Mouse (Mus musculus) testis, adult 2 months (tissue): ENCODE data around the gene Tac2. TPM values are rescaled to one million over a fixed set of nuclear protein-coding genes. Genes with fewer than 3 reads are reported as not detected.

ENCODE experiments used
- H3K27ac ChIP-seq: fragments of 200-500 bp; 2 replicates; pipeline ENCODE4 v1.5.1; 2012; ENCODE audit warnings: low read depth, low read length; ENCODE audit not compliant: control insufficient read depth, insufficient read depth
- H3K27me3 ChIP-seq: fragments of 200-500 bp; 2 replicates; pipeline ENCODE4 v1.6.1; 2012; ENCODE audit warnings: mild to moderate bottlenecking, low read length, moderate library complexity; ENCODE audit not compliant: control insufficient read depth, insufficient read depth
- H3K36me3 ChIP-seq: fragments of 200-500 bp; 2 replicates; pipeline ENCODE4 v1.6.1; 2012; ENCODE audit warnings: mild to moderate bottlenecking, low read length; ENCODE audit not compliant: control insufficient read depth, insufficient read depth
- H3K4me1 ChIP-seq: fragments of 200-500 bp; 2 replicates; pipeline ENCODE4 v1.6.1; 2012; ENCODE audit warnings: low read length; ENCODE audit not compliant: control insufficient read depth, insufficient read depth
- H3K4me3 ChIP-seq: fragments of 200-500 bp; 2 replicates; pipeline ENCODE4 v1.5.1; 2012; ENCODE audit warnings: low read depth, mild to moderate bottlenecking, low read length, moderate library complexity, mixed read lengths; ENCODE audit not compliant: control insufficient read depth
- CTCF ChIP-seq: fragments of 200-500 bp; IDR thresholded peaks from 2 replicates; pipeline ENCODE4 v1.5.1; 2012; ENCODE audit warnings: low read depth, mild to moderate bottlenecking, inconsistent platforms, low read length, moderate library complexity; ENCODE audit not compliant: control insufficient read depth, insufficient read depth, insufficient replicate concordance
- POLR2A ChIP-seq: fragments of 200-500 bp; IDR thresholded peaks from 2 replicates; pipeline ENCODE4 v1.6.1; 2012; ENCODE audit warnings: low read depth, mild to moderate bottlenecking, inconsistent platforms, low read length, moderate library complexity; ENCODE audit not compliant: control insufficient read depth
- polyA plus RNA-seq: library from polyadenylated mRNA; depleted of rRNA; stranded (reverse); fragments of >200 nt; gene quantifications from 2 replicates; pipeline ENCODE4 v1.2.3, GENCODE M21; 2012

Gene Tac2
- polyA plus RNA-seq, 1 experiment: not detected

GRCm38 (mm10) chr10:127679881-127680280 lies 44.4 kb upstream of the Tac2 start:
- TF ChIP-seq CTCF: no peak
- TF ChIP-seq POLR2A: no peak
- Histone ChIP-seq H3K27me3 (no peaks in the 10 kb centered on the region), H3K4me1 (peaks cover 2% of the 10 kb centered on the region), H3K4me3 (no peak overlapping the region), H3K36me3 (peaks cover 4% of the 10 kb centered on the region; the same call in 1 of the 2 replicates), H3K27ac (no peak overlapping the region)

GRCm38 (mm10) chr10:127682886-127683285 lies 41.4 kb upstream of the Tac2 start:
- H3K4me1 ChIP-seq: no peaks in the 10 kb centered on the region; the same call in 1 of the 2 replicates
- no peaks in the 10 kb centered on the region for H3K27me3 ChIP-seq
- no peak overlapping the region for H3K27ac ChIP-seq
- TF ChIP-seq POLR2A (no peak), CTCF (no peak)
- no peak overlapping the region for H3K4me3 ChIP-seq
- peaks cover 4% of the 10 kb centered on the region; the same call in 1 of the 2 replicates for H3K36me3 ChIP-seq

DNA sequence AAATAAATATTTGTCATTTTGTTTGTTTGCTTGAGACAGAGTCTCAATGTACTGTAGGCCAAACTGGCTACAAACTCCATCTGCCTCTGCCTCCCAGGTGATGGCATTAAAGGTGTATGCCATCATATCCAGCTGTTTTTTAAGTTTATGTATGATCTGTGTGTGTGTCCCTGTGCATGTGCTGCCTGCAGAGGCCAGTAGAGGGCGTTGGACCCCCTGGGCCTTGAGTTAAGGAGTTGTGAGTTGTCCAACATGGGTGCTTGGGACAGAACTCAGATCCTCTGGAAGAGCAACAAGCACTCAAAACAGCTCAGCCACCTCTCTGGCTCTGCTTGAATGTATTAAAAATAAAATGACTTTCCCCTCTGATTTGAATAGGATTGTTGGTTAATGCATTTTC lies 33.2 kb upstream of the Tac2 start:
- Histone ChIP-seq H3K4me1 (no peaks in the 10 kb centered on the region; the same call in 1 of the 2 replicates), H3K36me3 (no peaks in the 10 kb centered on the region; the same call in 1 of the 2 replicates), H3K27me3 (no peaks in the 10 kb centered on the region), H3K4me3 (no peak overlapping the region), H3K27ac (no peak overlapping the region)
- TF ChIP-seq CTCF (peak; percentile 33; the same call in 1 of the 2 replicates), POLR2A (no peak)

DNA sequence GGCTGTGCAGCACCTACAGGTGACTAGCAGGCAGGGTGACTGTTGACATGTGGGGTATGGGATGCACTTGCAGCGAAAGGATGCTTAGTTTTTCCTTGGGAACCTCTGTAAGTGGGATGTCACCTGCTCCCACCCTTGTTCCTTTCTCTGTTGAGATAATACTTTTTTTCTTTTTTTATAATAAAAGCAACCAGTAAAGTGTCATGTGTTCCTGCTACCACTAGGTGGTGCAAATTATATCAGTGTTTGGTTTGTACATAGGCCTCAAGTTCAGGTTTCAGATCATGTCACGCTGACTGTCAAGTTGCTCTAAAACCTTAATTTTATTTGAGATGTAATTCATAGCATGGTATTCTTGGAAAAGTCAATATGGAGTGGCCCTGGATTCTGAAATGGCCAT lies 29.6 kb upstream of the Tac2 start:
- H3K27ac ChIP-seq: no peak overlapping the region
- TF ChIP-seq POLR2A (no peak), CTCF (no peak)
- H3K27me3 ChIP-seq: no peaks in the 10 kb centered on the region
- H3K4me1 ChIP-seq: no peaks in the 10 kb centered on the region
- H3K36me3 ChIP-seq: no peaks in the 10 kb centered on the region; the same call in 1 of the 2 replicates
- no peak overlapping the region for H3K4me3 ChIP-seq

- no peak overlapping the region for H3K27ac ChIP-seq
- H3K36me3 ChIP-seq: no peaks in the 10 kb centered on the region
- H3K4me1 ChIP-seq: no peaks in the 10 kb centered on the region
- no peak overlapping the region for H3K4me3 ChIP-seq
- TF ChIP-seq CTCF (no peak), POLR2A (no peak)
- H3K27me3 ChIP-seq: no peaks in the 10 kb centered on the region
These were observed 28.5 kb upstream of the Tac2 start for GRCm38 (mm10) chr10:127695775-127696174.

GRCm38 (mm10) chr10:127698966-127699365 lies 25.3 kb upstream of the Tac2 start:
- no peak for TF ChIP-seq POLR2A
- no peak for TF ChIP-seq CTCF
- no peak overlapping the region for H3K4me3 ChIP-seq
- no peak overlapping the region for H3K27ac ChIP-seq
- no peaks in the 10 kb centered on the region for H3K27me3 ChIP-seq
- no peaks in the 10 kb centered on the region for H3K36me3 ChIP-seq
- no peaks in the 10 kb centered on the region for H3K4me1 ChIP-seq

DNA sequence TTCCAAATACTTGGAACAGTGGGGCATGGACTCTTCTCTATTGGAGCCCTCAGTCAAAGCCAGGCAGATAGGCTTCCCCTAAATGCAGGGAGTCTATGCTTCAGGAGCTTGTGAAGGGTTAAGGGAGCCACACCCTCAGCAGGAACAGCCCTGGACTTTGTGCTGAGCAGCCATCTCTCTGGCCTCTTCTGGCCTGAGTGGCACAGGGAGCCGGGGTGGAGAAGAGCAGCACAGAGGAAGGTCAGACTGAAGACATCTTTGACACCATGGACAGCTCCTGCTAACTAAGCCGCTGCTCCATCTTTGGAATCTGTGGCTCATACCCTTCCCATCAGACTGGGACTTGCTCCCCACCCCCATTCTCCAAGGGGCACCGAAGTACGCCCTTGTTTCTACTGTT lies 21.0 kb upstream of the Tac2 start:
- Histone ChIP-seq H3K4me1 (no peaks in the 10 kb centered on the region), H3K4me3 (no peak overlapping the region), H3K27me3 (no peaks in the 10 kb centered on the region), H3K27ac (no peak overlapping the region), H3K36me3 (no peaks in the 10 kb centered on the region)
- TF ChIP-seq POLR2A: no peak

DNA sequence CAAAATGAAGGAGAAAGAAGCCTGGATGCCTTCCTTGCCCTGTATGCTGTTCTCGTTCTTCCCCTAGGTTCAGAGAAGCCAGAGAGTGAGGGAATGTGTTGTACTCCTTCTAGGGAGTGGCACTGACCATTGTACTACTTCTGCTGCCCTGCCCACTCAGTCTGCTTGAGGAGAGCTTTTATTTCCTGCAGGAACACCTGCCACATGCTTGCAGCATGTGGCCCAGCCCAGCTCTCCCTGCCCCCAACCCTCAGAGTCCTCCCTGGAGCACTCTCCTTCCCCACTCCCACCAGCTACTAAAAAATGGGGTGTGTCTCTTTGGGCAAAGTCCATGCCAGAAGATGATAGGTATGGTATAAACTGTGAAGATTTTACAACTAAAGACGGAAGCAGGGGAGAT lies 20.0 kb upstream of the Tac2 start:
- Histone ChIP-seq H3K4me1 (no peaks in the 10 kb centered on the region), H3K36me3 (no peaks in the 10 kb centered on the region), H3K4me3 (no peak overlapping the region), H3K27me3 (no peaks in the 10 kb centered on the region), H3K27ac (no peak overlapping the region)
- TF ChIP-seq POLR2A: no peak
- TF ChIP-seq CTCF: no peak
